Mouse (Mus musculus): Measurements from ENCODE around the gene Clcn5. TPM values are rescaled to one million over a fixed set of nuclear protein-coding genes. Genes with fewer than 3 reads are reported as not detected.

Clcn5 gene
- polyA plus RNA-seq, 1 experiment from 2014 or later, result 5.9 TPM

- Histone ChIP-seq H3K36me3 (no peaks in the 10 kb centered on the region), H3K4me3 (no peak overlapping the region), H3K9me3 (replicated peaks) (no peaks in the 10 kb centered on the region), H3K4me2 (no peak overlapping the region), H3K27me3 (replicated peaks) (no peaks in the 10 kb centered on the region), H3K9ac (no peak overlapping the region), H3K4me1 (no peaks in the 10 kb centered on the region), H3K27ac (no peak overlapping the region)
- ATAC-seq, result no peak
- 59% methylated on average over 2 of the region's 2 CpGs for whole genome bisulfite sequencing (ENCODE audit: insufficient replicate concordance)
These were observed 32.0 kb downstream of the Clcn5 start for GRCm38 (mm10) chrX:7287051-7287734.

- Histone ChIP-seq H3K27me3 (replicated peaks) (no peaks in the 10 kb centered on the region), H3K4me3 (no peak overlapping the region), H3K36me3 (no peaks in the 10 kb centered on the region), H3K4me1 (no peaks in the 10 kb centered on the region), H3K9me3 (replicated peaks) (no peaks in the 10 kb centered on the region), H3K4me2 (no peak overlapping the region), H3K9ac (no peak overlapping the region), H3K27ac (no peak overlapping the region)
- WGBS (ENCODE audit: insufficient replicate concordance), result 51% methylated on average over 1 of the region's 1 CpGs
- ATAC-seq, result no peak
These were observed 36.5 kb downstream of the Clcn5 start for GRCm38 (mm10) chrX:7282636-7283035.

- no peak for ATAC-seq
- 74% methylated on average over 5 of the region's 5 CpGs for WGBS (ENCODE audit: insufficient replicate concordance)
These were observed 39.4 kb downstream of the Clcn5 start for GRCm38 (mm10) chrX:7279722-7280121.

GRCm38 (mm10) chrX:7276564-7276963 is 42.6 kb downstream of the Clcn5 start:
- Histone ChIP-seq H3K36me3 (no peaks in the 10 kb centered on the region), H3K27ac (no peak overlapping the region), H3K4me1 (no peaks in the 10 kb centered on the region), H3K4me3 (no peak overlapping the region), H3K27me3 (replicated peaks) (no peaks in the 10 kb centered on the region), H3K9me3 (replicated peaks) (no peaks in the 10 kb centered on the region), H3K4me2 (no peak overlapping the region), H3K9ac (no peak overlapping the region)
- no peak for ATAC-seq
- 77% methylated on average over 6 of the region's 6 CpGs for whole genome bisulfite sequencing (ENCODE audit: insufficient replicate concordance)

More at GRCm38 (mm10) chrX:7279722-7280121, 39.4 kb downstream of the Clcn5 start:
- Histone ChIP-seq H3K4me3 (no peak overlapping the region), H3K9me3 (replicated peaks) (no peaks in the 10 kb centered on the region), H3K36me3 (no peaks in the 10 kb centered on the region), H3K9ac (no peak overlapping the region), H3K4me1 (no peaks in the 10 kb centered on the region), H3K27ac (no peak overlapping the region), H3K27me3 (replicated peaks) (no peaks in the 10 kb centered on the region), H3K4me2 (no peak overlapping the region)

GRCm38 (mm10) chrX:7261149-7261548 is 58.0 kb downstream of the Clcn5 start:
- no peak overlapping the region for H3K27ac ChIP-seq
- no peak for ATAC-seq

GRCm38 (mm10) chrX:7260400-7261113 is 58.6 kb downstream of the Clcn5 start:
- Histone ChIP-seq H3K9me3 (replicated peaks) (no peaks in the 10 kb centered on the region), H3K4me1 (no peaks in the 10 kb centered on the region), H3K27ac (no peak overlapping the region), H3K36me3 (no peaks in the 10 kb centered on the region), H3K4me2 (no peak overlapping the region), H3K4me3 (no peak overlapping the region), H3K27me3 (replicated peaks) (no peaks in the 10 kb centered on the region), H3K9ac (no peak overlapping the region)
- no peak for ATAC-seq
- 73% methylated on average over 5 of the region's 5 CpGs for WGBS (ENCODE audit: insufficient replicate concordance)

More at GRCm38 (mm10) chrX:7261149-7261548, 58.0 kb downstream of the Clcn5 start:
- 88% methylated on average over 5 of the region's 5 CpGs for WGBS (ENCODE audit: insufficient replicate concordance)
- Histone ChIP-seq H3K9ac (no peak overlapping the region), H3K4me1 (no peaks in the 10 kb centered on the region), H3K4me2 (no peak overlapping the region), H3K9me3 (replicated peaks) (no peaks in the 10 kb centered on the region), H3K4me3 (no peak overlapping the region), H3K36me3 (no peaks in the 10 kb centered on the region), H3K27me3 (replicated peaks) (no peaks in the 10 kb centered on the region)

GRCm38 (mm10) chrX:7259718-7260117 is 59.4 kb downstream of the Clcn5 start:
- Histone ChIP-seq H3K27ac (no peak overlapping the region), H3K9ac (no peak overlapping the region), H3K36me3 (no peaks in the 10 kb centered on the region), H3K4me2 (no peak overlapping the region), H3K4me3 (no peak overlapping the region), H3K9me3 (replicated peaks) (no peaks in the 10 kb centered on the region), H3K4me1 (no peaks in the 10 kb centered on the region), H3K27me3 (replicated peaks) (no peaks in the 10 kb centered on the region)
- whole genome bisulfite sequencing (ENCODE audit: insufficient replicate concordance), result 80% methylated on average over 3 of the region's 3 CpGs
- ATAC-seq, result no peak

- Histone ChIP-seq H3K27ac (no peak overlapping the region), H3K4me1 (no peaks in the 10 kb centered on the region), H3K9me3 (replicated peaks) (no peaks in the 10 kb centered on the region), H3K4me2 (no peak overlapping the region), H3K27me3 (replicated peaks) (no peaks in the 10 kb centered on the region), H3K9ac (no peak overlapping the region), H3K4me3 (no peak overlapping the region), H3K36me3 (no peaks in the 10 kb centered on the region)
- no peak for ATAC-seq
- 65% methylated on average over 3 of the region's 3 CpGs for WGBS (ENCODE audit: insufficient replicate concordance)
These were observed 63.1 kb downstream of the Clcn5 start for GRCm38 (mm10) chrX:7256022-7256421.

- H3K9me3 ChIP-seq (replicated peaks), result no peaks in the 10 kb centered on the region
- no peak for ATAC-seq
- H3K4me3 ChIP-seq, result no peak overlapping the region
- H3K27me3 ChIP-seq (replicated peaks), result no peaks in the 10 kb centered on the region
- WGBS (ENCODE audit: insufficient replicate concordance), result 26% methylated on average over 5 of the region's 5 CpGs
- no peak overlapping the region for H3K27ac ChIP-seq
- no peaks in the 10 kb centered on the region for H3K36me3 ChIP-seq
- H3K4me1 ChIP-seq, result no peaks in the 10 kb centered on the region
- H3K9ac ChIP-seq, result no peak overlapping the region
- H3K4me2 ChIP-seq, result no peak overlapping the region
These were observed 115.1 kb downstream of the Clcn5 start for GRCm38 (mm10) chrX:7204099-7204498.

- no peak for ATAC-seq
- Histone ChIP-seq H3K4me1 (no peaks in the 10 kb centered on the region), H3K4me2 (no peak overlapping the region), H3K9me3 (replicated peaks) (no peaks in the 10 kb centered on the region), H3K4me3 (no peak overlapping the region), H3K9ac (no peak overlapping the region), H3K27me3 (replicated peaks) (no peaks in the 10 kb centered on the region), H3K36me3 (no peaks in the 10 kb centered on the region), H3K27ac (no peak overlapping the region)
- 68% methylated on average over 3 of the region's 3 CpGs for whole genome bisulfite sequencing (ENCODE audit: insufficient replicate concordance)
These were observed 115.6 kb downstream of the Clcn5 start for GRCm38 (mm10) chrX:7203535-7203934.

- ATAC-seq, result no peak
- Histone ChIP-seq H3K27ac (no peak overlapping the region), H3K4me1 (no peaks in the 10 kb centered on the region), H3K4me3 (no peak overlapping the region), H3K27me3 (replicated peaks) (no peaks in the 10 kb centered on the region), H3K9ac (no peak overlapping the region), H3K9me3 (replicated peaks) (no peaks in the 10 kb centered on the region), H3K4me2 (no peak overlapping the region), H3K36me3 (no peaks in the 10 kb centered on the region)
- WGBS (ENCODE audit: insufficient replicate concordance), result 50% methylated on average over 1 of the region's 1 CpGs
These were observed 121.3 kb downstream of the Clcn5 start for GRCm38 (mm10) chrX:7197833-7198232.

GRCm38 (mm10) chrX:7190816-7191215 is 128.3 kb downstream of the Clcn5 start:
- H3K27ac ChIP-seq, result no peak overlapping the region
- no peaks in the 10 kb centered on the region for H3K9me3 ChIP-seq (replicated peaks)
- H3K27me3 ChIP-seq (replicated peaks), result no peaks in the 10 kb centered on the region
- H3K9ac ChIP-seq, result no peak overlapping the region
- 68% methylated on average over 4 of the region's 4 CpGs for WGBS (ENCODE audit: insufficient replicate concordance)
- peaks cover 9% of the 10 kb centered on the region; the same call in 1 of the 2 replicates for H3K4me1 ChIP-seq
- H3K4me2 ChIP-seq, result no peak overlapping the region
- no peak overlapping the region for H3K4me3 ChIP-seq
- no peaks in the 10 kb centered on the region for H3K36me3 ChIP-seq
- no peak for ATAC-seq
